Mouse (Mus musculus) cerebellum, adult 11-12 months (tissue): Measurements from ENCODE around the gene Itgad.

Source experiments
- DNase-seq: peaks from one replicate; pipeline ENCODE4 v3.0.0; 2022

The Itgad gene

DNA sequence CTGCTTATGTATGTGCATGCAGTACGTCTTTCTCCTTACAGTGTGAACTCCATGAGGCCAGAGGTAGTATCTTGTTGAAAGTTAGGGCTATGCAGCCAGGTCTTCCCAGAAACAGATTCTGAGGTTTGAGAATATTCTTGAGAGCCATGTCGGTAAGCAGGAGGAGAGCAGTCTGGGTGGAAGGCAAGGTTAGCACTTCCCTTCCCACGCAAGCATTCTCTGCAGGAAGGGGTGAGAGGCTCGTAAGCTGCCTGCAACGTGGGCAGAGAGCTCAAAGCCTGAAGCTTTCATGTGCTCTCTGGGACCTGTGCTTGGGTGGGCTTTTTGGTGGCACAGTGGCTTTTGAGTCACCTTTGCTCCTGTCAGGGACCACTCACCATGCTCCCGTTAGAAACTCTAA is 26.4 kb downstream of the Itgad start:
- no peak for DNase-seq

- DNase-seq = no peak
Measured at GRCm38 (mm10) chr7:128181691-128182090, 27.5 kb downstream of the Itgad start.

GRCm38 (mm10) chr7:128201607-128202006 is 47.4 kb downstream of the Itgad start:
- DNase-seq = no peak

DNA sequence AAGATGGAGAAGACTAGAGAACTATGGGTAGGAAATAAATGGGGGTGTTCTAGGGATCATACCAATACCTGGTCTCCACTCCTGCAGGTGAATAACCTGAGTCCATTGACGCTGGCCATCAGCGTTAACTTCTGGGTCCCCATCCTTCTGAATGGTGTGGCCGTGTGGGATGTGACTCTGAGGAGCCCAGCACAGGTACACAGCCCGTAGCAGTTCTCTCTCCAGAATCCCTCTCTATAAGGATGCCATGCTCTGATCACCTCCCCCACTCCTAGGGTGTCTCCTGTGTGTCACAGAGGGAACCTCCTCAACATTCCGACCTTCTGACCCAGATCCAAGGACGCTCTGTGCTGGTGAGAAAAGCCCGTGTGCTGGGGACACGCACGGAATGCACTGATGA is 48.9 kb downstream of the Itgad start:
- DNase-seq = no peak

DNA sequence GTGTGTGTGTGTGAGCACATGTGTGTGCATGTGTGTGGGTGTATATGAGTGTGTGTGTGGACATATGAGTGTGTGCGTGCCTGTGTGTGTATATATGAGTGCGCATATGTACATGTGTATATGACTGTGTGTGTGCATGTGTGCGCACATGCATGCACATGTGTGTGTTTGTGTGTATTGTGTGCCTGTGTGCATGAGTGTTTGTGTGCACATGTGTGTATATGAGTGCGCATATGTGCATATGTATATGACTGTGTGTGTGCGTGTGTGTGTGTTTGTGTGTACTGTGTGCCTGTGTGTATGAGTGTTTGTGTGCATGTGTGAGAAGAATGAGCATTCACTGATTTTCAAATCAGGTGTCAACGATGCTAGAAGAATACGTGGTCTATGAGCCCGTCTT is 50.0 kb downstream of the Itgad start:
- DNase-seq = no peak

DNA sequence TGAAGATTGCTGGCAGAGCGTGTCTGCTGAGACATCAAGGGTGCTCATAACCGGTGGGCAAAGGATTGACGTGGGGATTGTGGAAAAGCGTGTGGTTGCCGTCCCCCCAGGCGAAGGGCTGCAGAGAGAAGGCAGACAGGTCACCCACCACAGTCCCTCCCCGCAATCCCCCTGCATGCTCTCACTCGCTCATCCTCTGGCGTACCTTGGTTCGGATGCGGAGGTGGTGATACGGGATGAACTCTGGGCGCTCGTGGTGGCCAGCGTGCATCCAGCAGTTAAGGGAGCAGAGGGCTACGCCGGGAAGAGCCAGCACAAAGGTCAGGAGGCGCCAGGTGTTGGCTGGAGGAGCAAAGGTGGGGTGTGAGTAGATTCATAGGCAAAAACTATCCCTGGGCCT is 51.5 kb downstream of the Itgad start:
- no peak for DNase-seq

DNA sequence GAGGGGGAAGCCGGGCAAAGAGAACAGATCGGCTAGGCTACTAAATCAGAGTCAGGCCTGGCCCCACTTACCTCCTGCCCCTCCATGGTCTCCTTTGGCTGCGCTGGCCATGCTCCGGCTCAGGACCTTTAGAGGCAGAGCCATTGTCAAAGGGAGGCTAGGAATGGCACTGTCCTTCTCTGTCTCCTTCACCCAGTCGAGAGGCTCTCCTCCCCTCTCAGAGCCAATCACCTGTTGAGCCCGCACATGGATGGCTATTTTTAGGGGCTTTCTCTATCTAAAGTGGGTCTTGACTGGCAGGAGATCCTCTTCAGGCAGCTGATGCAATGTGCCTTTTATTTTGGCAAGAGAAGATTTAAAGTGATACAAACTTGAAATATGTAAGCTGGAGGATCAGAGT is 52.0 kb downstream of the Itgad start, which contains the start of gene Cox6a2:
Cox6a2 (minus strand) TSS at position 236 of the 400 bp plus-strand sequence.
- DNase-seq = no peak

GRCm38 (mm10) chr7:128208187-128208586 is 54.0 kb downstream of the Itgad start:
- peak; percentile 39 for DNase-seq

- DNase-seq = no peak
Measured at GRCm38 (mm10) chr7:128209826-128210225, 55.6 kb downstream of the Itgad start.

- no peak for DNase-seq
Measured at GRCm38 (mm10) chr7:128219952-128220351, 65.8 kb downstream of the Itgad start.

DNA sequence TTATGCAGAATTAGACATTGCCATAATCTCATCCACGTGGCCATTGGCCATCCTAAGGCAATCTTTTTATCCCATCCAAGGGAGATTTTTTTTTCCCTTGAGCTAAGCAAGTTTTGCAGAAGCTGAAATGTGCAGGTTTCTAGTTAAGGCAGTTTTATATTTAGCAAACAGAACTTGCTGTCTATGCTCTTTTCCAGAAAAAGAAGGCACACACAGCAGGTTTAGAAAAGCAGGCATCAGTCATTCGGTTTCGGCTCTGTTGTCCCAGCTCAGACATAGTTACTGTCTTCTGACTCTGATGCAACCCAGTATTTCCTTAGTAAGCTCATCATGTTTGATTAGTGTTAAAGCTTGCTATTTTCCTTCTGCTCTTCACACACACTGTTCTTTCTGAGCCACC is 66.8 kb downstream of the Itgad start:
- DNase-seq = no peak

DNA sequence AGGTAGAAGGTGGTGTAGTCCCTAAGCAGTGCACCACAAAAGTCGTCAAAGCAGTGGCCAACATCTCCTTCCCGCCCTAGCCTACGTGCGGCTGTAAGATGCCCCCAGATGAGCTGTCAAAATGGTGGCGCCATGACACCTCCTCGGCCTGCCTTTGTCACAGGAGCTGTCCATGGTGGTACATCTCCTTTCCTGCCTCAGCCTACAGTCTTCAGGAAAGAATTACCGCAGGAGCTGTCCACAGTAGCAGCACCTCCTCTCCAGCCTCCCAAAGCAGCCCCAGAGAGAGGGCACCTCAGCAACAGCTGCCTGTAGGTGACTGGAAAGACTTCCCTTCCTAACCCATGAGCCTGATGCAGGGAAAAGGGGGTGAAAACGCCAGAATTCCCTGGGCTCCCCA is 77.6 kb downstream of the Itgad start:
- no peak for DNase-seq

- no peak for DNase-seq
Measured at GRCm38 (mm10) chr7:128234796-128235195, 80.6 kb downstream of the Itgad start.

DNA sequence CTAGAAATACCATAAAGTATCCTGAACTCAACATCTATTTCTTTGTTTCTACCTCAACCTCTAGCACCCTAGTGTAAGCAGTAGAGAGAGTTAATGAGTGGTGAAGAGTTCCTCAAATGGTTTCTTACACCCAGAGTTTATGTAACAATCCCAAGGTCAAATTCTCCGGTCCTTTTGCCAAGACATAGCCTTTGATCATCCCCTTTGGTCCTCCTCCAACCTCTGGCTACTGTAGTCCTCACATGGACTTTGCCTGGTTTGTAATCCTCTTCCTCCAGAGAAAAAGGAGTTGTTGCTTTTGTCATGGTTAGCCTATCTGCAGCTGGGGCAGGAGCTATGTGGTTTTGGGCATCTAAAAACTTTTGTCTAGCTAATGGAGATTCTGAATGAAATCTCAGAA is 81.3 kb downstream of the Itgad start:
- DNase-seq = no peak

DNA sequence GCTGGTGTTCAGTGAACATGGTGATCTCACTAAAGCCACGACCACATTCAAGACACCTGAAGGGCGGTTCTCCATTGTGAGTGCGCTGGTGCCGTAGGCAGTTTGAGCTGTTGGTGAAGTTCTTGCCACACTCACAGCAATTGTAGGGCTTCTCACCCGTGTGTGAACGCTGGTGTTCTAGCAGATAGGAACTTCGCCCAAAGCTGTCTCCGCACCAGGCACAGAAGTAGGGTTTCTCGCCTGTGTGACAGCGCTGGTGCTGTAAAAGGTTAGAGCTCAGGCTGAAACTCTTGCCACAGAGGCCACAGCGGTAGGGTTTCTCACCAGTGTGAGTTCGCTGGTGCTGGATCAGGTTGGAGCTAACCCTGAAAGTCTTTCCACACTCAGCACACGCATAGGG is 82.2 kb downstream of the Itgad start:
- DNase-seq = peak; percentile 55

DNA sequence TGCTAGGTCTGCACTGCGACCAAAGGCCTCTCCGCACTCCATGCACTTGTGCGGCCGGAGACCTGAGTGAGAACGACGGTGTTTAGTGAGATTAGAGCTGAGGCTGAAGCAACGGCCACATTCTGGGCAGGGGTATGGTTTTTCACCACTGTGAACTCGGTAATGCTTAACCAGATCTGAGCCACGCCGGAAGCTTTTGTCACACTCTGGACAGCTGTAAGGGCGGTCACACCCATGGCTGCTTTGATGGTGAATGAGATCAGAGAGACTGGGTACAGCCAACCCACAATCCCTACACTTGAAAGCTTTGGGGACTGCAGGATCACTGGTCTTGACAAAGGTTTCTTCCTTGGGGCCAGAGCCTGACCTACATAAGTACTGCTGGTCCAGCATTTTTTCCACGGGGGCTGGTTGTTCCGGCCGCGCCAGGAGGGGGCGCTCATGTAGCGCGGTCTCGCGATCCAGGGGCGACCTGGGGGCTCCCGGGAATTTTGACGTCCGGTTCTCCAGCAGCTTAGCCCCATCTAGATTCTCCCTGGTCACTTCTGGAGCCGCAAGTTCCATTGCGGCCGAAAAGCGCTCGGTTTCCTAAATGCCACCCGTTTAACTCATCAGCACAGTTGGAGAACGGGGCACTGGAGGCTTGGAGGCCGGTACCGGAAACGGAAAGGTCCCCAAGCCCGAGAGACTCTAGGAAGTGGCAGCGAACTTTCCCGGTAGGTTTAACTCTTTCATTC is 82.8 kb downstream of the Itgad start, which contains the start of gene Armc5:
Armc5 (plus strand) TSS at position 487 of the 737 bp plus-strand sequence.
- DNase-seq = peak; percentile 86

DNA sequence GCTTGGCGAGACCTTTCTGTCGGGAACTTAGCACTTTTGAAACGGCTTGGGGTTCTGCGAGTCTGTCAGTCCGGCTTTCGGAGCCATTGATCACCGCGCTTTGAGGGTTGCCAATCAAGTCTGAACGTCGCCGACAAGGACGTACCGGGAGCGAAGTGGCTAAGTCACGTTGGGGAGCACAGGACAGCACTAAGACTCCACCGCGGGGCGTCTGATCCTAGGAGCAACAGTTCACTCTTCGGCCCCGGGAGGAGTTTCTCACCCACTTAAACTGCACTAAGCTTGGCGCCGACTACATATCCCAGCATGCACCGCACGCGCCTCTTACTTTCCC is 83.4 kb downstream of the Itgad start:
- DNase-seq = no peak

- DNase-seq = peak; percentile 99
Measured at GRCm38 (mm10) chr7:128237927-128238778, 84.0 kb downstream of the Itgad start, which contains the start of gene 9130023H24Rik. TSS of gene 9130023H24Rik (minus strand) at chr7:128238031.

- peak; percentile 47 for DNase-seq
Measured at GRCm38 (mm10) chr7:128238991-128239390, 84.8 kb downstream of the Itgad start.

DNA sequence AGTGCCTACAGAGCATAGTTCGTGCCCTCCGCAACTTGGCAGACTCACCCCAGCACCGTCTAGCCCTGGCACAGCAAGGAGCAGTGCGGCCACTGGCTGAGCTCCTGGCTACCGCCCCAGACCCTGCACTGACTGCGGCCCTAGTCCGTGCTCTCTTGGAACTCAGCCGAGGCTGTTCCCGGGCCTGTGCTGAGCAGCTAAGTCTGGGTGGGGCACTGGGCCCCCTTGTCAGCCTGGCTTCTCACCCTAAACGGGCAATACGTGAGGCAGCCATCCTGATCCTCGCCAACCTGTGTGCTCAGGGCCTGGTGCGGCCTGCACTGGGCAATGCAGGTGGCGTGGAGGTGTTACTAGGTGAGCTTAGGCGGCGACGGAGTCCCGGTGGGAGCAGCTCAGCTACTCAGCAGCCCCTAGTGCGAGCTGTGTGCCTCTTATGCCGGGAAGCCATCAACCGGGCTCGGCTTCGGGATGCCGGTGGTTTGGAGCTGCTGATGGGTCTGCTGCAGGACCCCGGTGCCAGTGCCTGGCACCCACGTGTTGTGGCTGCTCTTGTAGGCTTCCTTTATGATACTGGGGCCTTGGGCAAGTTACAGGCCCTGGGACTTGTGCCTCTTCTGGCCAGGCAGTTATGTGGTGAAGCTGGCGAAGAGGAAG is 86.1 kb downstream of the Itgad start:
- peak; percentile 71 for DNase-seq

DNA sequence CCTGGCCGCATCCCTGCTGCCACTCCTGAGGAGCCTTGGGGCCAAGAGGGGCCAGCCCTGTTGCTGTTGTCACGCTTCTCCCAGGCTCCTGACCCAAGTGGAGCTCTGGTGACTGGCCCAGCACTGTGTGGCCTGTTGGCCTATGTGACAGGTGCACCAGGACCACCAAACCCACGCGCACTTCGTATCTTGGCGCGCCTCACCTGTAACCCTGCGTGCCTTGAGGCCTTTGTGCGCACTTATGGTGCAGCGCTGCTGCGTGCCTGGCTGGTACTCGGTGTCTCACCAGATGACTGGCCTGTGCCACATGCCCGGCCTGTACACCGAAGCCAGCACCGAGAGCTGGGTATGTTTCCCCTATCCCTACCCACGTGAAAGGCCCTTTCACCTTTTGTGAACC is 88.2 kb downstream of the Itgad start:
- peak; percentile 41 for DNase-seq

- no peak for DNase-seq
Measured at GRCm38 (mm10) chr7:128243921-128244320, 89.7 kb downstream of the Itgad start.

DNA sequence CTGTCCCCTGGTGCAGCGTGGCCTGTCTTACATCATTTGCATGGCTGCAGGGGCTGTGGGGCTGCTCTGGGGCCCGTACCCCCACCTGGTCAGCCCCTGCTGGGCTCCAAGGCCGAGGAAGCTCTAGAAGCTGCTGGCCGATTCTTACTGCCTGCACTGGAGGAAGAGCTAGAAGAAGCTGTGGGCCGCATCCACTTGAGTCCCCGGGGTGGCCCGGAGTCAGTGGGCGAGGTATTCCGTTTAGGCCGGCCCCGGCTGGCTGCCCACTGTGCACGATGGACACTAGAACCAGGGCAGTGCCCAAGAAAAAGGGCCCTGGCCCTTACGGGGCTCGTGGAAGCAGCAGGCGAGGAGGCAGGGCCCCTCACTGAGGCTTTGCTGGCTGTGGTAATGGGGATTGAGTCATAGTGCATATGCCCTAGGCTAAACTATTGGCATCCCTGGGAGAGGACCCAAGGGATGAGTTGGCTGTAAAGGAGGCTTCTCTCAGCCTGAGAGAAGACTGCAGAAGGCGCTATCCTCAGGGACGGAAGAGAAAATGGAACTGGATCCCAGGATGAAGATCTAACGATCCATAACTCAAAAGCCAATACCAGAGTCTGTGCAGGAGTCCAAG is 90.3 kb downstream of the Itgad start:
- DNase-seq = no peak
